Comparison of ENCODE assay signal across 8 mouse cellular contexts in the genomic region with DNA sequence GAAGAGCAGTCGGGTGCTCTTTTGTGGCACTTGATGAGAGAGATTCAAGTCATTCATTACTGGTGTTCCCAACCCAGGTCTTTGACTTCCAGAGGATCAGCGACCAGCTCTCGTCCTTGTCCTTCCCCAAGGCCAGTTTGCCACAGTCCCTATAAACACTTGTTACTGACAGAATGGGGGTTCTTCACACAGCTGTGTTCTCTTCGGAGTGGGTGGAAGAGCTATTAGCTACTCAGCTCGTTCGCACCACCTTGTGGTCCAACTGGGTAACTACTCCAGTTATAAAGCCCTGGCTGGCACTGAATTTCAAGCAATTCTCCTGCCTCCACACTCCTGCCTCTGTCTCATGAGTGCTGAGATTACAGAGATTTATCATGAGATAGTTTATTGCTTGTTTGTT. TPM values are rescaled to one million over a fixed set of nuclear protein-coding genes. Genes with fewer than 3 reads are reported as not detected.
DNase-seq lines count a peak whose midpoint lies in the region; ATAC-seq lines count a peak whose summit lies in the region.

No protein-coding gene starts in this region.

- H3K4me2 ChIP-seq in kidney, embryonic 15.5 days, result no peak overlapping the region
- no peak overlapping the region for H3K4me2 ChIP-seq in liver, embryonic 16.5 days (ENCODE audit: low read depth, low read length)

- no peaks in the 10 kb centered on the region for H3K27me3 ChIP-seq in kidney, embryonic 15.5 days
- H3K27me3 ChIP-seq in liver, embryonic 16.5 days (ENCODE audit: control insufficient read depth, insufficient read depth, low read depth, low read length), result no peaks in the 10 kb centered on the region

- DNase-seq in B cell, adult 2 months, result peak; percentile 80 to 82
- peak; percentile 88 for DNase-seq in NIH3T3 (ENCODE audit: low read depth)
- peak; percentile 24 for DNase-seq in gastrocnemius, postnatal 25 days
- peak; percentile 62 for DNase-seq in ovary, postnatal 14 days (ENCODE audit: low spot score)
- peak; percentile 82 for DNase-seq in thymus, postnatal 0 days (ENCODE audit: low spot score)

- H3K4me3 ChIP-seq in kidney, embryonic 15.5 days (replicated peaks), result no peak overlapping the region
- no peak overlapping the region for H3K4me3 ChIP-seq in liver, embryonic 16.5 days (ENCODE audit: low read depth, low read length)

- ATAC-seq in common myeloid progenitor, adult 5-6 weeks (replicated peaks; ENCODE audit: low read depth, poor library complexity, severe bottlenecking), result peak; percentile 93
- peak; percentile 43; the same call in 1 of the 2 replicates for ATAC-seq in kidney, embryonic 15.5 days (replicated peaks; ENCODE audit: low FRiP score)
- ATAC-seq in liver, embryonic 16.5 days (ENCODE audit: low read depth), result peak; percentile 55; the same call in 1 of the 2 replicates

- 20% methylated on average over 6 of the region's 6 CpGs for WGBS in kidney, embryonic 15.5 days
- WGBS in liver, embryonic 16.5 days (ENCODE audit: insufficient replicate concordance), result 16% methylated on average over 6 of the region's 6 CpGs

- H3K9me3 ChIP-seq in kidney, embryonic 15.5 days (replicated peaks), result peaks cover 4% of the 10 kb centered on the region; the same call in 1 of the 2 replicates
- H3K9me3 ChIP-seq in liver, embryonic 16.5 days (replicated peaks; ENCODE audit: control insufficient read depth, low read length), result no peaks in the 10 kb centered on the region; the same call in 1 of the 2 replicates

- no peak overlapping the region for H3K9ac ChIP-seq in kidney, embryonic 15.5 days
- H3K9ac ChIP-seq in liver, embryonic 16.5 days (ENCODE audit: low read depth, low read length), result no peak overlapping the region

- H3K27ac ChIP-seq in kidney, embryonic 15.5 days, result no peak overlapping the region
- no peak overlapping the region for H3K27ac ChIP-seq in liver, embryonic 16.5 days (ENCODE audit: low read length)

- H3K4me1 ChIP-seq in kidney, embryonic 15.5 days, result no peaks in the 10 kb centered on the region
- H3K4me1 ChIP-seq in liver, embryonic 16.5 days (ENCODE audit: control insufficient read depth, low read depth, low read length), result no peaks in the 10 kb centered on the region

- H3K36me3 ChIP-seq in kidney, embryonic 15.5 days, result no peaks in the 10 kb centered on the region
- H3K36me3 ChIP-seq in liver, embryonic 16.5 days (ENCODE audit: control insufficient read depth, insufficient read depth), result no peaks in the 10 kb centered on the region

RNA-seq across cellular contexts. Expression of a gene that starts 14.5 kb away (rescaled TPM):
- 44.1 and 54.8 TPM in 2 replicates for total RNA-seq in common myeloid progenitor, adult 5-6 weeks (2017)
- total RNA-seq in gastrocnemius, postnatal 25 days (2021), result 10 to 100 TPM; 51.9 to 56.2 TPM
- 8.5 and 9.3 TPM in 2 replicates for polyA plus RNA-seq in kidney, embryonic 15.5 days (2015; fragmentation: Nextera tagmentation; extraction: Ambion mirVana)
- polyA plus RNA-seq in liver, embryonic 16.5 days (2015; fragmentation: Nextera tagmentation; extraction: Ambion mirVana), result 10.6 and 12.2 TPM in 2 replicates
- 7.0 and 7.2 TPM in 2 replicates for polyA plus RNA-seq in thymus, postnatal 0 days (2015; fragmentation: Nextera tagmentation; extraction: Ambion mirVana)

Comparison
In these comparisons a context has a peak if more than half of its experiments do, and no peak if none do; other contexts are left out.
1. DNase-seq: peak in every context shown above with its lines; median percentile 88 in NIH3T3; 82 in thymus, postnatal 0 days; 81 in B cell, adult 2 months; 62 in ovary, postnatal 14 days; 24 in gastrocnemius, postnatal 25 days.
2. ATAC-seq: peak in every context shown above with its lines; median percentile 93 in common myeloid progenitor, adult 5-6 weeks; 55 in liver, embryonic 16.5 days; 43 in kidney, embryonic 15.5 days.